Mouse (Mus musculus) lung, postnatal 0 days (tissue): Measurements from ENCODE around the gene Thra. TPM values are rescaled to one million over a fixed set of nuclear protein-coding genes. Genes with fewer than 3 reads are reported as not detected.
A peak's percentile ranks its signal among the peaks of the same experiment; 100 is the strongest.

ENCODE experiments used
- ATAC-seq: fragments of 200-750 bp; cut with Nextera tagmentation; 2 replicates; pipeline ENCODE4 v1.8.0; 2017; ENCODE audit warnings: moderate library complexity
- DNase-seq: peaks from one replicate; pipeline ENCODE4 v3.0.0-alpha.2; 2016; ENCODE audit warnings: low spot score
- H3K27ac ChIP-seq: fragments of 300-500 bp; sonication (generic); 2 replicates; pipeline ENCODE4 v1.5.1; 2014; ENCODE audit warnings: antibody characterized with exemption, mild to moderate bottlenecking, low read length, mixed read lengths
- H3K27me3 ChIP-seq: fragments of 300-500 bp; sonication (generic); replicated peaks from 2 replicates; pipeline ENCODE4 v1.6.1; 2014; ENCODE audit warnings: low read length, mixed read lengths; ENCODE audit not compliant: insufficient read depth
- H3K36me3 ChIP-seq: fragments of 300-500 bp; sonication (generic); 2 replicates; pipeline ENCODE4 v1.6.1; 2014; ENCODE audit warnings: low read length, mixed read lengths; ENCODE audit not compliant: insufficient read depth
- H3K4me1 ChIP-seq: fragments of 300-500 bp; sonication (generic); 2 replicates; pipeline ENCODE4 v1.6.1; 2014; ENCODE audit warnings: antibody characterized with exemption, low read depth, low read length, mixed read lengths; ENCODE audit not compliant: insufficient read depth
- H3K4me2 ChIP-seq: fragments of 300-500 bp; sonication (generic); replicated peaks from 2 replicates; pipeline ENCODE4 v1.6.1; 2014; ENCODE audit warnings: low read depth, mild to moderate bottlenecking, low read length, moderate library complexity, mixed read lengths
- H3K4me3 ChIP-seq: fragments of 300-500 bp; sonication (generic); 2 replicates; pipeline ENCODE4 v1.5.1; 2014; ENCODE audit warnings: low read depth, low read length
- H3K9ac ChIP-seq: fragments of 300-500 bp; sonication (generic); replicated peaks from 2 replicates; pipeline ENCODE4 v1.6.1; 2014; ENCODE audit warnings: low read depth, mild to moderate bottlenecking
- H3K9me3 ChIP-seq: fragments of 300-500 bp; sonication (generic); 2 replicates; pipeline ENCODE4 v1.6.1; 2016; ENCODE audit warnings: low read length, mixed read lengths
- CTCF ChIP-seq: IDR thresholded peaks from 2 replicates; pipeline ENCODE4 v1.5.1; 2016; ENCODE audit warnings: antibody characterized with exemption, mild to moderate bottlenecking
- EP300 ChIP-seq: IDR thresholded peaks from 2 replicates; pipeline ENCODE4 v1.6.1; 2016; ENCODE audit warnings: antibody characterized with exemption, mild to moderate bottlenecking, control low read depth
- WGBS: fragments of 180-500 bp; shearing (Covaris S2); extraction: QIAGEN DNeasy Blood & Tissue Kit; methylation state at CpG from one replicate; pipeline ENCODE4 v1.1.7; 2014; 5-methylcytosine and 5-hydroxymethylcytosine counted together
- polyA plus RNA-seq: library from polyadenylated mRNA; unstranded; fragments of >200 nt; fragmentation: Nextera tagmentation; extraction: Ambion mirVana; gene quantifications from 2 replicates; pipeline ENCODE4 v1.2.1, GENCODE M21; 2015

Thra gene
- polyA plus RNA-seq, 1 experiment from 2014 or later: 38.1 TPM

- TF ChIP-seq CTCF (no peak), EP300 (no peak)
- Histone ChIP-seq H3K27me3 (no peaks in the 10 kb centered on the region), H3K27ac (peak overlapping the region; percentile 52; the same call in 1 of the 2 replicates), H3K9ac (no peak overlapping the region), H3K4me2 (no peak overlapping the region), H3K36me3 (peaks cover 13% of the 10 kb centered on the region; the same call in 1 of the 2 replicates), H3K9me3 (no peaks in the 10 kb centered on the region), H3K4me1 (peaks cover 29% of the 10 kb centered on the region), H3K4me3 (no peak overlapping the region)
- ATAC-seq (no peak), DNase-seq (peak; percentile 7)
- WGBS: 82% methylated on average over 25 of the region's 25 CpGs
Measured at GRCm38 (mm10) chr11:98769007-98769954, 28.8 kb downstream of the Thra start.

GRCm38 (mm10) chr11:98770096-98770975, 29.9 kb downstream of the Thra start:
- no peak overlapping the region for H3K4me2 ChIP-seq
- H3K9me3 ChIP-seq: no peaks in the 10 kb centered on the region
- no peaks in the 10 kb centered on the region for H3K27me3 ChIP-seq
- peaks cover 10% of the 10 kb centered on the region; the same call in 1 of the 2 replicates for H3K36me3 ChIP-seq
- no peak for TF ChIP-seq CTCF
- TF ChIP-seq EP300: no peak
- no peak overlapping the region for H3K4me3 ChIP-seq
- WGBS: 81% methylated on average over 26 of the region's 26 CpGs
- H3K9ac ChIP-seq: no peak overlapping the region
- H3K4me1 ChIP-seq: peaks cover 35% of the 10 kb centered on the region
- DNase-seq: no peak
- H3K27ac ChIP-seq: no peak overlapping the region
- no peak for ATAC-seq

GRCm38 (mm10) chr11:98771131-98771530, 30.7 kb downstream of the Thra start:
- H3K27ac ChIP-seq: peak overlapping the region; percentile 96; the same call in 1 of the 2 replicates
- H3K9me3 ChIP-seq: no peaks in the 10 kb centered on the region
- H3K9ac ChIP-seq: no peak overlapping the region
- WGBS: 88% methylated on average over 18 of the region's 18 CpGs
- H3K27me3 ChIP-seq: no peaks in the 10 kb centered on the region
- no peak for TF ChIP-seq CTCF
- TF ChIP-seq EP300: no peak
- DNase-seq (no peak), ATAC-seq (no peak)
- H3K4me3 ChIP-seq: no peak overlapping the region
- peaks cover 10% of the 10 kb centered on the region; the same call in 1 of the 2 replicates for H3K36me3 ChIP-seq
- H3K4me1 ChIP-seq: peaks cover 38% of the 10 kb centered on the region
- H3K4me2 ChIP-seq: no peak overlapping the region

- TF ChIP-seq EP300 (no peak), CTCF (no peak)
- DNase-seq (no peak), ATAC-seq (no peak)
- peak overlapping the region; percentile 33 for H3K4me2 ChIP-seq
- no peaks in the 10 kb centered on the region for H3K27me3 ChIP-seq
- H3K27ac ChIP-seq: peak overlapping the region; percentile 96
- peaks cover 43% of the 10 kb centered on the region for H3K4me1 ChIP-seq
- peak overlapping the region; percentile 19 for H3K4me3 ChIP-seq
- WGBS: 70% methylated on average over 11 of the region's 11 CpGs
- peaks cover 10% of the 10 kb centered on the region; the same call in 1 of the 2 replicates for H3K36me3 ChIP-seq
- no peak overlapping the region; the same call in 1 of the 2 replicates for H3K9ac ChIP-seq
- no peaks in the 10 kb centered on the region for H3K9me3 ChIP-seq
Measured at GRCm38 (mm10) chr11:98771844-98772525, 31.5 kb downstream of the Thra start.

GRCm38 (mm10) chr11:98772667-98773171, 32.3 kb downstream of the Thra start:
- no peaks in the 10 kb centered on the region for H3K27me3 ChIP-seq
- peak; percentile 55 for ATAC-seq
- no peak overlapping the region; the same call in 1 of the 2 replicates for H3K9ac ChIP-seq
- peak overlapping the region; percentile 19 for H3K4me3 ChIP-seq
- peak; percentile 96 for DNase-seq
- peak; percentile 93 for TF ChIP-seq EP300
- no peak for TF ChIP-seq CTCF
- peak overlapping the region; percentile 96 for H3K27ac ChIP-seq
- 21% methylated on average over 8 of the region's 8 CpGs for WGBS
- peaks cover 45% of the 10 kb centered on the region for H3K4me1 ChIP-seq
- no peaks in the 10 kb centered on the region for H3K9me3 ChIP-seq
- H3K4me2 ChIP-seq: peak overlapping the region; percentile 57
- peaks cover 10% of the 10 kb centered on the region; the same call in 1 of the 2 replicates for H3K36me3 ChIP-seq
